Mouse (Mus musculus) MEL (cell line): ENCODE results near the gene Ccdc85c. TPM values are rescaled to one million over a fixed set of nuclear protein-coding genes. Genes with fewer than 3 reads are reported as not detected.

Source experiments
- DNase-seq: peaks from one replicate; pipeline ENCODE4 v3.0.0; 2011; ENCODE audit warnings: low read depth, low spot score
- H3K27ac ChIP-seq: 2 replicates; pipeline ENCODE4 v1.5.1; 2012; ENCODE audit warnings: low read depth, mild to moderate bottlenecking, control low read depth, low read length, moderate library complexity; ENCODE audit not compliant: control insufficient read depth
- H3K27me3 ChIP-seq, 2 experiments: fragments of 150-350 bp in 1 of 2; sonication (generic) in 1 of 2; 2 replicates each; pipeline ENCODE4 v1.6.1; 2012; ENCODE audit warnings: low read length in 2 of 2, mild to moderate bottlenecking in 2 of 2, improper control_type of control experiment in 1 of 2, moderate library complexity in 1 of 2; ENCODE audit not compliant: insufficient read depth in 2 of 2, control insufficient read depth in 1 of 2
- H3K36me3 ChIP-seq, 2 experiments: 2 replicates each; pipeline ENCODE4 v1.6.1; 2012 to 2014; ENCODE audit warnings: low read length in 2 of 2, improper control_type of control experiment in 1 of 2, inconsistent platforms in 1 of 2, mild to moderate bottlenecking in 1 of 2; ENCODE audit not compliant: insufficient read depth in 2 of 2, control insufficient read depth in 1 of 2
- H3K4me1 ChIP-seq, 2 experiments: fragments of 150-350 bp in 1 of 2; sonication (generic) in 1 of 2; 2 replicates each; pipeline ENCODE4 v1.6.1; 2012; ENCODE audit warnings: low read length in 2 of 2, improper control_type of control experiment in 1 of 2, mild to moderate bottlenecking in 1 of 2; ENCODE audit not compliant: insufficient read depth in 2 of 2, control insufficient read depth in 1 of 2
- H3K4me3 ChIP-seq, 2 experiments: fragments of 150-350 bp in 1 of 2; sonication (generic) in 1 of 2; 2 replicates each; pipeline ENCODE4 v1.5.1; 2012; ENCODE audit warnings: low read depth in 2 of 2, low read length in 2 of 2, mild to moderate bottlenecking in 2 of 2, moderate library complexity in 2 of 2, control low read depth in 1 of 2, improper control_type of control experiment in 1 of 2; ENCODE audit not compliant: control insufficient read depth in 1 of 2, insufficient read depth in 1 of 2
- H3K79me2 ChIP-seq: 2 replicates; pipeline ENCODE4 v1.6.1; 2012; ENCODE audit warnings: mild to moderate bottlenecking, low read length, moderate library complexity; ENCODE audit not compliant: control insufficient read depth, poor library complexity, insufficient read depth
- H3K9ac ChIP-seq: 2 replicates; pipeline ENCODE4 v1.6.1; 2012; ENCODE audit warnings: low read depth, mild to moderate bottlenecking, control low read depth, low read length, moderate library complexity; ENCODE audit not compliant: control insufficient read depth, poor library complexity, severe bottlenecking
- H3K9me3 ChIP-seq: fragments of 150-350 bp; sonication (generic); replicated peaks from 2 replicates; pipeline ENCODE4 v1.6.1; 2012; ENCODE audit warnings: mild to moderate bottlenecking, low read length, improper control_type of control experiment, moderate library complexity; ENCODE audit not compliant: insufficient read depth
- CHD1 ChIP-seq: IDR thresholded peaks from 2 replicates; pipeline ENCODE4 v1.6.1; 2012; ENCODE audit warnings: low read depth, mild to moderate bottlenecking, inconsistent platforms, low read length, improper control_type of control experiment
- CHD2 ChIP-seq: IDR thresholded peaks from 2 replicates; pipeline ENCODE4 v1.6.1; 2011; ENCODE audit warnings: low read length, improper control_type of control experiment
- ELF1 ChIP-seq: IDR thresholded peaks from 2 replicates; pipeline ENCODE4 v1.6.1; 2014; ENCODE audit warnings: low read depth, mild to moderate bottlenecking, inconsistent platforms, low read length, improper control_type of control experiment, moderate library complexity
- ETS1 ChIP-seq: IDR thresholded peaks from 2 replicates; pipeline ENCODE4 v1.6.1; 2012; ENCODE audit warnings: low read depth, mild to moderate bottlenecking, inconsistent platforms, low read length, improper control_type of control experiment, moderate library complexity
- GABPA ChIP-seq: IDR thresholded peaks from 2 replicates; pipeline ENCODE4 v1.6.1; 2012; ENCODE audit warnings: low read depth, mild to moderate bottlenecking, inconsistent platforms, low read length, improper control_type of control experiment, moderate library complexity
- GATA1 ChIP-seq: IDR thresholded peaks from 2 replicates; pipeline ENCODE4 v1.6.1; 2011; ENCODE audit warnings: low read depth, low read length, improper control_type of control experiment
- HCFC1 ChIP-seq: IDR thresholded peaks from 2 replicates; pipeline ENCODE4 v1.6.1; 2012; ENCODE audit warnings: low read depth, mild to moderate bottlenecking, inconsistent platforms, low read length, improper control_type of control experiment, moderate library complexity
- KAT2A ChIP-seq: conservative IDR thresholded peaks from 2 replicates; pipeline ENCODE4 v1.6.1; 2012; ENCODE audit warnings: low read depth, low read length, improper control_type of control experiment, inconsistent platforms
- MAFK ChIP-seq: IDR thresholded peaks from 2 replicates; pipeline ENCODE4 v1.6.1; 2011; ENCODE audit warnings: low read depth, mild to moderate bottlenecking, low read length, improper control_type of control experiment, borderline replicate concordance
- MAX ChIP-seq: IDR thresholded peaks from 2 replicates; pipeline ENCODE4 v1.6.1; 2011; ENCODE audit warnings: low read length, improper control_type of control experiment
- MAZ ChIP-seq: IDR thresholded peaks from 2 replicates; pipeline ENCODE4 v1.6.1; 2012; ENCODE audit warnings: low read depth, mild to moderate bottlenecking, inconsistent platforms, low read length, improper control_type of control experiment
- MEF2A ChIP-seq: IDR thresholded peaks from 2 replicates; pipeline ENCODE4 v1.6.1; 2014; ENCODE audit warnings: low read depth, mild to moderate bottlenecking, inconsistent platforms, low read length, improper control_type of control experiment; ENCODE audit not compliant: poor library complexity, insufficient replicate concordance, severe bottlenecking; ENCODE audit errors: extremely low read depth
- MXI1 ChIP-seq: IDR thresholded peaks from 2 replicates; pipeline ENCODE4 v1.6.1; 2011; ENCODE audit warnings: mild to moderate bottlenecking, low read depth, low read length, improper control_type of control experiment
- MYC ChIP-seq: IDR thresholded peaks from 2 replicates; pipeline ENCODE4 v1.6.1; 2011; ENCODE audit warnings: low read depth, mild to moderate bottlenecking, low read length, improper control_type of control experiment, moderate library complexity
- NELFE ChIP-seq: IDR thresholded peaks from 2 replicates; pipeline ENCODE4 v1.6.1; 2011; ENCODE audit warnings: low read depth, low read length, improper control_type of control experiment
- NRF1 ChIP-seq: IDR thresholded peaks from 2 replicates; pipeline ENCODE4 v1.6.1; 2014; ENCODE audit warnings: low read depth, mild to moderate bottlenecking, inconsistent platforms, low read length, improper control_type of control experiment, moderate library complexity; ENCODE audit not compliant: poor library complexity, insufficient read depth, severe bottlenecking
- POLR2AphosphoS2 ChIP-seq: IDR thresholded peaks from 2 replicates; pipeline ENCODE4 v1.6.1; 2011; ENCODE audit warnings: low read length, improper control_type of control experiment
- POLR2AphosphoS5 ChIP-seq: IDR thresholded peaks from 2 replicates; pipeline ENCODE4 v1.6.1; 2012; ENCODE audit warnings: low read depth, borderline replicate concordance, mild to moderate bottlenecking, inconsistent platforms, low read length, moderate library complexity, mixed read lengths
- RAD21 ChIP-seq: IDR thresholded peaks from 2 replicates; pipeline ENCODE4 v1.6.1; 2011; ENCODE audit warnings: mild to moderate bottlenecking, low read depth, low read length, improper control_type of control experiment
- RCOR1 ChIP-seq: IDR thresholded peaks from 2 replicates; pipeline ENCODE4 v1.6.1; 2012; ENCODE audit warnings: low read depth, mild to moderate bottlenecking, inconsistent platforms, low read length, improper control_type of control experiment
- SMC3 ChIP-seq: IDR thresholded peaks from 2 replicates; pipeline ENCODE4 v1.6.1; 2011; ENCODE audit warnings: low read depth, low read length, improper control_type of control experiment
- TBP ChIP-seq: IDR thresholded peaks from 2 replicates; pipeline ENCODE4 v1.8.0; 2011; ENCODE audit warnings: low read depth, low read length, improper control_type of control experiment
- TCF12 ChIP-seq: IDR thresholded peaks from 2 replicates; pipeline ENCODE4 v1.6.1; 2014; ENCODE audit warnings: low read depth, mild to moderate bottlenecking, inconsistent platforms, low read length, improper control_type of control experiment, moderate library complexity
- UBTF ChIP-seq: IDR thresholded peaks from 2 replicates; pipeline ENCODE4 v1.6.1; 2012; ENCODE audit warnings: low read depth, mild to moderate bottlenecking, inconsistent platforms, low read length, improper control_type of control experiment, moderate library complexity, borderline replicate concordance; ENCODE audit not compliant: insufficient read depth
- ZKSCAN1 ChIP-seq: IDR thresholded peaks from 2 replicates; pipeline ENCODE4 v1.6.1; 2012; ENCODE audit warnings: low read depth, mild to moderate bottlenecking, inconsistent platforms, low read length, improper control_type of control experiment, moderate library complexity
- ZNF384 ChIP-seq: IDR thresholded peaks from 2 replicates; pipeline ENCODE4 v1.6.1; 2012; ENCODE audit warnings: low read depth, mild to moderate bottlenecking, inconsistent platforms, low read length, improper control_type of control experiment
- polyA plus RNA-seq, 2 experiments: library from polyadenylated mRNA; stranded (reverse) in 1 of 2; unstranded in 1 of 2; fragments of >175 nt in 1 of 2; fragments of >200 nt in 1 of 2; gene quantifications; 2 replicates each; pipeline versions ENCODE4 v1.2.1 to v1.2.4; 2012; ENCODE audit warnings: low replicate concordance in 2 of 2, low read depth in 1 of 2; ENCODE audit not compliant: insufficient read length in 2 of 2, insufficient read depth in 1 of 2, missing spikeins in 1 of 2
- total RNA-seq: library from RNA; depleted of rRNA; stranded (reverse); fragments of 300-350 nt; gene quantifications from 2 replicates; pipeline ENCODE4 v1.2.3, GENCODE M21; 2012

The Ccdc85c gene
- total and polyA plus RNA-seq, 3 experiments: 19.8 to 24.8 TPM; not detected in 1

DNA sequence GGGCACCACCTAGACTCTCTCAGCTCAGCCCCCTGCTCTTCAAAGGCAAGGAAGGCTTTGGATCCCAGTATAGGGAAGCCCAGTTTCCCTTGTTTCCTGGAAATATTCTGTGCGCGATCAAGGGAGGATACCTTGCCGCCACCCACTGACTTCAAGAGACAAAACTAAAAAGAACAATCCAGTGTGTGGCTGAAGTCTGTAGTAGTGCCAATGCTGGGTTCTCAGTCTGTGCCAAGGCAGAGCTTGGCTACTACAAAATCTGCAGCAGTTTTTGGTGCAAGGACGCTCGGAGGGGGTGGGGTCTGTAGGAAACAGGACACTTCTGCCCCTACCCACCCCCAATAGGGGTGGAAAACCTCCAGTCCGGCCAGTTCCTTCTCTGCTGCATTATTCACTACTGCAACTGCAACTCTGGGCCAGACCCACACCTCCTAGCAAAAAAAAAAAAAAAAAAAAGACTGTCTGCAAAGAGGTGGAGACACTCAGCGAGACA lies 3.0 kb downstream of the Ccdc85c start:
- Histone ChIP-seq H3K27me3 (no peaks in the 10 kb centered on the region; a peak in 1 of 4 replicates), H3K4me1 (peaks cover 0 to 11% of the 10 kb centered on the region in 2 experiments; a peak in 2 of 4 replicates), H3K27ac (no peak overlapping the region), H3K9ac (no peak overlapping the region), H3K36me3 (no peaks in the 10 kb centered on the region; a peak in 1 of 4 replicates), H3K4me3 (no peak overlapping the region), H3K79me2 (peaks cover 30% of the 10 kb centered on the region), H3K9me3 (no peaks in the 10 kb centered on the region)
- DNase-seq: no peak
- TF ChIP-seq NRF1 (no peak), GATA1 (no peak), POLR2AphosphoS2 (no peak), RAD21 (no peak), MXI1 (no peak), MAX (no peak), MYC (no peak), UBTF (no peak), MAFK (no peak), SMC3 (no peak), POLR2AphosphoS5 (no peak), HCFC1 (no peak), TCF12 (no peak), ETS1 (no peak), RCOR1 (no peak)

DNA sequence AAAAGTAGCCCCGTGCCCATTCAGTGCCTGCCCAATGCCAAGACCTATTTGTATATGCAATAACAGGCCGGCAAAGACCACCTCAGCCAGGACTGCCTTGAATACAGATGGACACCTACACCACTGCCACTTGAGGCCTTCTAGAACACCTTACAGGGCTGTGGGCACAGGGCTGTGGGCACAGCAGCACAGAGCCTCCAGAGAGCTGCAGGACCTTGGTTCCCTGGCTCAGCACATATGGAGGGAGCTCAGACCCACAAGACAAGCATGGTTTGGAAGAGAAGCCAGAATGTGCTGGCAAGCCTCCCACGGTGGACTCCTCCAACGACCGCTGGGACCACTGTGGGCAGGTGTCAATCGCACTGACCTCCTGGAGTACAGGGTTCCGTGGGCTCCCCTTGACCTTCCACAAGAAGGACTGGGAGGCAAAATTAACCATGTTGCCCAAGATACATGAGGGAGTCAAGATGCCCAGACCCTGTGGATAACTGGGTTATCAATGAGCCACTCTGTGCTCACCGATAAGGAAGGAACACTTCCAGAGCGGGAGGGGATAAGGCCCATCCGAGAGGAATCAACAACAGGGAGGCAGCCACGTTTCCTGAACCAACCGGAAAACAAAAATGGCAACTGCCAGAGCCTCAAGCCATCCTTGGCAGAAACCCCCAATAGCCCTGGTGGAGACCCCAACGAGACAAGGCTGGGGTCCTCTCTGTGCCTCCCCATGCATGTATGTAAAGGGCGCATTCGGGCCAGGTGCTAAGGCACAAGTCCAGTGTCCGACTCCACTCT lies 3.7 kb downstream of the Ccdc85c start:
- Histone ChIP-seq H3K27me3 (no peaks in the 10 kb centered on the region; a peak in 1 of 4 replicates), H3K79me2 (peaks cover 30% of the 10 kb centered on the region), H3K27ac (no peak overlapping the region), H3K4me3 (no peak overlapping the region), H3K4me1 (peaks cover 0 to 11% of the 10 kb centered on the region in 2 experiments; a peak in 2 of 4 replicates), H3K9ac (no peak overlapping the region), H3K36me3 (no peaks in the 10 kb centered on the region; a peak in 1 of 4 replicates), H3K9me3 (no peaks in the 10 kb centered on the region)
- TF ChIP-seq TBP (no peak), ZNF384 (no peak), CHD2 (no peak), UBTF (no peak), MAZ (no peak), ZKSCAN1 (no peak), KAT2A (no peak), HCFC1 (no peak), NELFE (no peak), MEF2A (no peak), ELF1 (no peak), GABPA (no peak), CHD1 (no peak), MAX (no peak)
- DNase-seq: no peak
